Mouse (Mus musculus) embryonic facial prominence, embryonic 15.5 days (tissue): ENCODE measurements at regions not wholly inside any gene's neighbourhood (a gene's known extent, or its start where the extent isn't known, plus 50 kb on each side); places are given as distances from the start of the nearest gene placed in this dataset.

ENCODE experiments used
- ATAC-seq: fragments of 200-750 bp; cut with Nextera tagmentation; 2 replicates; pipeline ENCODE4 v1.8.0; 2017; ENCODE audit warnings: low read depth, moderate TSS enrichment; ENCODE audit not compliant: insufficient number of reproducible peaks, low FRiP score, low TSS enrichment
- H3K27ac ChIP-seq: fragments of 300-500 bp; sonication (generic); replicated peaks from 2 replicates; pipeline ENCODE4 v1.5.1; 2015; ENCODE audit warnings: mild to moderate bottlenecking, inconsistent platforms
- H3K27me3 ChIP-seq: fragments of 300-500 bp; sonication (generic); 2 replicates; pipeline ENCODE4 v1.6.1; 2015; ENCODE audit warnings: inconsistent platforms
- H3K36me3 ChIP-seq: fragments of 300-500 bp; sonication (generic); 2 replicates; pipeline ENCODE4 v1.6.1; 2015; ENCODE audit warnings: mild to moderate bottlenecking, inconsistent platforms
- H3K4me1 ChIP-seq: fragments of 300-500 bp; sonication (generic); 2 replicates; pipeline ENCODE4 v1.6.1; 2015; ENCODE audit warnings: inconsistent platforms
- H3K4me2 ChIP-seq: fragments of 300-500 bp; sonication (generic); replicated peaks from 2 replicates; pipeline ENCODE4 v1.6.1; 2015; ENCODE audit warnings: mild to moderate bottlenecking, inconsistent platforms
- H3K4me3 ChIP-seq: fragments of 300-500 bp; sonication (generic); replicated peaks from 2 replicates; pipeline ENCODE4 v1.5.1; 2015; ENCODE audit warnings: mild to moderate bottlenecking, inconsistent platforms
- H3K9ac ChIP-seq: fragments of 300-500 bp; sonication (generic); 2 replicates; pipeline ENCODE4 v1.6.1; 2015; ENCODE audit warnings: inconsistent platforms
- H3K9me3 ChIP-seq: fragments of 300-500 bp; sonication (generic); replicated peaks from 2 replicates; pipeline ENCODE4 v1.6.1; 2016; ENCODE audit warnings: inconsistent platforms
- WGBS: fragments of 180-500 bp; shearing (Covaris S2); methylation state at CpG from one replicate; pipeline ENCODE4 v1.1.7; 2015; 5-methylcytosine and 5-hydroxymethylcytosine counted together

DNA sequence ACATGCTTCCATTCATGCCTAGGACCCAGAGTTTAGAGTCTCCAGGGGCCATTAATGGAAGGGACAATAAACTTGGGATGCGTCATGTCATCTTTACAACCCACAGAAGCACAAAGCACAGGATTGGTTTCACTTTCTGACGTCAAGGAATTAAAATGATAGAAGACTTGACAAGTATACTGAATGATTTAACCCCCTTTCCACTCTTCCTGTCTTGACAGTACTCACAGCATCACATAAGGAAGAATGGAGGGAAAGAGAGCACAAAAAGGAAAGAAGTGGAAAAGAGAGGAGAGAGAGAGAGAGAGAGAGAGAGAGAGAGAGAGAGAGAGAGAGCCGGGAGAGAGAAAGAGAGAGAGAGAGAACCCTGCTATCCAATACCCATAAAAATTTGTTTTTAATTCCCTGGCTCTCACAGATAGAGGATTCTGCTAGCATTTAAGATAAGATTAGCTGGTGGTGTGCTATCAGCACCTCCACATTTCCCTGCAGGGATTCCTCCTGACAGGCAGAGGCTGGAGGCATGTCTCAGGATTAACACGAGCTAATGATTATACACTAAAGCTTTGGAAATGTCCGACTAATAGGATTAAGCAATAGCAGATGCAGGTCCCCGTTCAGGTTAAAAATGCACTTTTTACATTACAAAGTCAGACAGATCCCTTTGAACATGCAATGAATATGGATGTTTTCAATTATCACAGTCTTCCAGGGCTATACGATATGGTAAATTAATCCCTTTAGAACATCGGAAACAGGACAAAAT lies 210.2 kb downstream of the Olfr1505 start:
- no peaks in the 10 kb centered on the region for H3K9me3 ChIP-seq
- H3K4me3 ChIP-seq: no peak overlapping the region
- no peaks in the 10 kb centered on the region for H3K36me3 ChIP-seq
- H3K27me3 ChIP-seq: peaks cover 8% of the 10 kb centered on the region; the same call in 1 of the 2 replicates
- H3K27ac ChIP-seq: no peak overlapping the region
- 9% methylated on average over 8 of the region's 8 CpGs for WGBS
- 0 out of 2 replicates have a peak, but pooled peaks cover 2% of the 10 kb centered on the region for H3K4me1 ChIP-seq
- no peak for ATAC-seq
- H3K4me2 ChIP-seq: no peak overlapping the region
- no peak overlapping the region for H3K9ac ChIP-seq

GRCm38 (mm10) chr19:14124250-14124827 lies 211.0 kb downstream of the Olfr1505 start:
- no peak for ATAC-seq
- Histone ChIP-seq H3K36me3 (no peaks in the 10 kb centered on the region), H3K4me1 (0 out of 2 replicates have a peak, but pooled peaks cover 7% of the 10 kb centered on the region), H3K4me3 (no peak overlapping the region), H3K27me3 (peaks cover 8% of the 10 kb centered on the region; the same call in 1 of the 2 replicates), H3K27ac (no peak overlapping the region), H3K4me2 (no peak overlapping the region), H3K9me3 (no peaks in the 10 kb centered on the region), H3K9ac (no peak overlapping the region)
- WGBS: 26% methylated on average over 5 of the region's 5 CpGs

DNA sequence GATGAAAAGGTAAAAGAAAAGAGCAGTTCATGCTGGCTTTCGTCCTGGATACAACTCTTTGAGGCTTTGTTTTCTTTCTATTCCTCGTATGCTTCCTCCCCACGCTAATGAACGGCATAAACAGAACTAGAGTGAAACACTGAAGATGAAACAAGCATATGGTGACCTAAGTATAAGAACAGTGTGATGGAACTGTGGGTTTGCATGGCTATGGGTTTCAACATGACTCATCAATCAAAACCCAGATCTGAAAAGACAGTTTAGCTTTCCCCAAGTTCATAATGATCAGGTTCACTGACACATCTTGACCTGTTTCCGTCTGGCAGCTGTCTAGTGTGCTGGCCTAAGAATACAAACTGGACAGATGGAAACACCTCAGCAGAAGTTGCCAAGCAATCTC lies 211.7 kb downstream of the Olfr1505 start:
- H3K27ac ChIP-seq: no peak overlapping the region
- H3K9ac ChIP-seq: no peak overlapping the region
- H3K4me3 ChIP-seq: no peak overlapping the region
- ATAC-seq: no peak
- 52% methylated on average over 5 of the region's 5 CpGs for WGBS
- H3K27me3 ChIP-seq: peaks cover 8% of the 10 kb centered on the region; the same call in 1 of the 2 replicates
- H3K4me1 ChIP-seq: 0 out of 2 replicates have a peak, but pooled peaks cover 7% of the 10 kb centered on the region
- no peak overlapping the region for H3K4me2 ChIP-seq
- no peaks in the 10 kb centered on the region for H3K9me3 ChIP-seq
- H3K36me3 ChIP-seq: no peaks in the 10 kb centered on the region

GRCm38 (mm10) chr19:14128397-14129209 lies 215.3 kb downstream of the Olfr1505 start:
- WGBS: 33% methylated on average over 8 of the region's 8 CpGs
- 0 out of 2 replicates have a peak, but pooled peaks have one; percentile 29 for ATAC-seq
- no peak overlapping the region for H3K9ac ChIP-seq
- 0 out of 2 replicates have a peak, but pooled peaks cover 7% of the 10 kb centered on the region for H3K4me1 ChIP-seq
- peaks cover 6% of the 10 kb centered on the region; the same call in 1 of the 2 replicates for H3K27me3 ChIP-seq
- no peak overlapping the region for H3K4me2 ChIP-seq
- H3K9me3 ChIP-seq: no peaks in the 10 kb centered on the region
- no peak overlapping the region for H3K27ac ChIP-seq
- no peaks in the 10 kb centered on the region for H3K36me3 ChIP-seq
- no peak overlapping the region for H3K4me3 ChIP-seq

GRCm38 (mm10) chr19:14161217-14161616 lies 247.9 kb downstream of the Olfr1505 start:
- H3K9me3 ChIP-seq: no peaks in the 10 kb centered on the region
- 36% methylated on average over 3 of the region's 3 CpGs for WGBS
- H3K27me3 ChIP-seq: no peaks in the 10 kb centered on the region
- no peak overlapping the region for H3K27ac ChIP-seq
- no peak overlapping the region for H3K4me3 ChIP-seq
- H3K4me1 ChIP-seq: no peaks in the 10 kb centered on the region
- no peak overlapping the region for H3K9ac ChIP-seq
- H3K4me2 ChIP-seq: no peak overlapping the region
- ATAC-seq: no peak
- no peaks in the 10 kb centered on the region for H3K36me3 ChIP-seq

DNA sequence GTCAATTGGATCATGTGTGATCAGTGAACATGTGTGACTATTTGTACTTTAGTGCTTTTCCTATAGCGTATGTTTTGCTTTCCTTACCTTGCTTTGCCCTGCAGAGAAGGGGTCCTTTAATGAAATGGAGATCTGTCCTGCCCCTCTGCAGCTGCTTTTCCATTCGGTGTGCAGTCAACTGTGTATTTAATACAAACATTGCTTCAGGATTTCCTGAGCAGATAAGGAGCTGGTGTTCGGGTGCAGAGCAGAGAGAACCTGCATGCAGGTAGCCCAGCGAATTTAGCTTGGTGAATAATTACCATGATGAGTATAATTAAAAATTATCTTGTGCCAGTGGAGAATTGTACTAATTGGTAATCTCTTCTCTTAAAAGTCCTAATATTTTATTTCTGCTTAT lies 249.4 kb downstream of the Olfr1505 start:
- no peaks in the 10 kb centered on the region for H3K27me3 ChIP-seq
- H3K9me3 ChIP-seq: no peaks in the 10 kb centered on the region
- no peak overlapping the region for H3K9ac ChIP-seq
- H3K4me3 ChIP-seq: no peak overlapping the region
- H3K4me2 ChIP-seq: no peak overlapping the region
- no peak overlapping the region for H3K27ac ChIP-seq
- no peak for ATAC-seq
- 44% methylated on average over 4 of the region's 4 CpGs for WGBS
- no peaks in the 10 kb centered on the region for H3K36me3 ChIP-seq
- H3K4me1 ChIP-seq: no peaks in the 10 kb centered on the region

DNA sequence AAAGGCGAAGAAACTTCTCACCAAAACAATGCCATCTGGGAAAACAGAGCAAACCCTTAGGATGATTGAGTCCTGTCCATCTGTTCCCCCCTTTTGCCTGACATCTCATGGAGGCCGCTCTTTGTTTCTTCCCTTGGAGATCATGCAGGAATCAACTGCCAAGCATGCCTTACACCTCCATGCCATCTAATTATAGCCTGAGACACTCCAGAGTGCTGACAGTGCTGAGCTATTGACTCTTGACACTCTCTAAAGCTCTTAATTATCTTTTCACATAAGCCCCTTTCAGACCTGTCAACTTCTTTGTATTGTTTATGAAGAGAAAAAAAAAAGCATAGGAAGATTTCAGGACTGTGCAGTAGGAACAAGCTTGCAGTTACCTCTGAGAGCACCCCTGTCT lies 252.4 kb downstream of the Olfr1505 start:
- no peak overlapping the region for H3K27ac ChIP-seq
- WGBS: 68% methylated on average over 2 of the region's 2 CpGs
- no peak for ATAC-seq
- H3K4me1 ChIP-seq: no peaks in the 10 kb centered on the region
- H3K9ac ChIP-seq: no peak overlapping the region
- no peaks in the 10 kb centered on the region for H3K36me3 ChIP-seq
- no peak overlapping the region for H3K4me3 ChIP-seq
- no peak overlapping the region for H3K4me2 ChIP-seq
- H3K9me3 ChIP-seq: no peaks in the 10 kb centered on the region
- H3K27me3 ChIP-seq: no peaks in the 10 kb centered on the region

DNA sequence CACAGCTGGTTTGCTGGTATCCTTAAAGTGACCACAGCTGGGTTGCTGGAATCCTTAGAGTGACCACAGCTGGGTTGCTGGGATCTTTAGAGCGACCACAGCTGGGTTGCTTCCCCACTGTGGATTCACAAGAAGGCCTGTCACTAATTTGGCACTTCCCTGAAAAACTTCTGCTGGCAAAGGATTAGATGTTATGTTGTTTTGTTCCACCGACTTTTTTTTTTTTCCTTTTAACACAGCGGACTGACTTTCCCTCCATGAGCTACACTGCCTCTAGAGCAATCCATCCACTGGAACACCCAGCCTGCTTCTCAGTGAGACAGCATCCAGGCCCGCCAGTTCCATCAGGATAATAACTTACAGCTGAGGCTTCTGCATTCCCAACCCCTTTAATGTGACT lies 266.9 kb downstream of the Olfr1505 start:
- WGBS: 9% methylated on average over 4 of the region's 4 CpGs
- H3K4me2 ChIP-seq: no peak overlapping the region
- peaks cover 7% of the 10 kb centered on the region; the same call in 1 of the 2 replicates for H3K4me1 ChIP-seq
- H3K9ac ChIP-seq: no peak overlapping the region
- H3K36me3 ChIP-seq: no peaks in the 10 kb centered on the region
- no peak overlapping the region for H3K27ac ChIP-seq
- no peaks in the 10 kb centered on the region for H3K9me3 ChIP-seq
- no peak overlapping the region for H3K4me3 ChIP-seq
- H3K27me3 ChIP-seq: peaks cover 4% of the 10 kb centered on the region; the same call in 1 of the 2 replicates
- peak; percentile 82 for ATAC-seq

DNA sequence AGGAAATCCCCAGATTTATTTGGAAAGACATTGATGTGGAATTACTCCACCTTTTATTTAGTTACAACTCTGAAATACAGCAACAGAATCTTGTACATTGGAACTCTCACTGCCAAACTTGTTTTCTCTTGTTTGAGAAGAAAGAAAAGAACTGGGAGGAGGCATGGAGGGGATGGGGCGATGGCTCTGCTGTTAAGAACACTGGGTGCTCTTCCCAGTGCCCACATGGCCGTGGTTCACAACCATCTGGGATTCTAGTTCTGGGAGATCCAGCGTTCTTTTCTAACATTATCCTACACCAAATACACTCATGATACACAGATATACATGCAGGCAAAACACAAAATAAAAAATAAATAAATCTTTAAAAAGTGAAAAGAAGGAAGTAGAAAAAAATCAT lies 267.6 kb downstream of the Olfr1505 start:
- Histone ChIP-seq H3K9ac (no peak overlapping the region), H3K27ac (no peak overlapping the region), H3K4me1 (peaks cover 7% of the 10 kb centered on the region; the same call in 1 of the 2 replicates), H3K9me3 (no peaks in the 10 kb centered on the region), H3K36me3 (no peaks in the 10 kb centered on the region), H3K4me3 (no peak overlapping the region), H3K27me3 (peaks cover 4% of the 10 kb centered on the region; the same call in 1 of the 2 replicates), H3K4me2 (no peak overlapping the region)
- 24% methylated on average over 3 of the region's 3 CpGs for WGBS
- no peak for ATAC-seq

DNA sequence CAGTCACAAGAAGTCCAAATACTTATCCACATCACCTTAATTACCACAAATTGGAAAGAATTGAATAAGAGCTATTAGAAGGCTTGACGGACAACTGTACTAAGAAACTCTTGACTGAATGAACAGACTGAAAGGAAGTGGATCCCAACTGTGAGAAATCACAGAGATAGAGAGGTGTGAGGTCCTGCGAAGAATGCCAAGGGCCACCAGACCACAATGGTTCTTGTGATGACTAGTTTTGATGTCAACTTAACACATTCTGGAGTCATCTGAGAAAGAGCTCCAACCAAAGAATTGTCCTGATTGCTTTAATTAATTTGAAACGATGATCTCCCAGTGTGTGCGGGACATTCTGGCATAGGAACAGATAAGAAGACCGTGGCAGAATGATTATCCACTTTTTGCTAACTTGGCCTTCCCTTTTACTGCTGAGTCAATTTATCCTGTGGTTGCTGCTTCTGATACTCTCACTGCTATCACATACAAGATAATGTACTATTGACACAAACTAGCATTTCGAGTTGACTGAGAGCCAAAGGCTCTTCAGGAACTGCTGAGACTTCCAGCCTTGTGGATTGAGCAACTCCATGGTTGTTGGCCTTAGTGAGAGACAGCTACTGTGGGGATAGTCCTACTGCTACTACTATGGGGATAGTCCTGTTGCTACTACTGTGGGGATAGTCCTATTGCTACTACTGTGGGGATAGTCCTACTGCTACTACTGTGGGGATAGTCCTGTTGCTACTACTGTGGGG lies 268.5 kb downstream of the Olfr1505 start:
- H3K27me3 ChIP-seq: peaks cover 4% of the 10 kb centered on the region; the same call in 1 of the 2 replicates
- H3K36me3 ChIP-seq: no peaks in the 10 kb centered on the region
- no peak overlapping the region for H3K27ac ChIP-seq
- H3K9ac ChIP-seq: no peak overlapping the region
- no peaks in the 10 kb centered on the region for H3K9me3 ChIP-seq
- peaks cover 7% of the 10 kb centered on the region; the same call in 1 of the 2 replicates for H3K4me1 ChIP-seq
- WGBS: 77% methylated on average over 6 of the region's 6 CpGs
- ATAC-seq: no peak
- no peak overlapping the region for H3K4me3 ChIP-seq
- H3K4me2 ChIP-seq: no peak overlapping the region
